Comparison of ENCODE assay signal across 7 mouse cellular contexts in the genomic region with DNA sequence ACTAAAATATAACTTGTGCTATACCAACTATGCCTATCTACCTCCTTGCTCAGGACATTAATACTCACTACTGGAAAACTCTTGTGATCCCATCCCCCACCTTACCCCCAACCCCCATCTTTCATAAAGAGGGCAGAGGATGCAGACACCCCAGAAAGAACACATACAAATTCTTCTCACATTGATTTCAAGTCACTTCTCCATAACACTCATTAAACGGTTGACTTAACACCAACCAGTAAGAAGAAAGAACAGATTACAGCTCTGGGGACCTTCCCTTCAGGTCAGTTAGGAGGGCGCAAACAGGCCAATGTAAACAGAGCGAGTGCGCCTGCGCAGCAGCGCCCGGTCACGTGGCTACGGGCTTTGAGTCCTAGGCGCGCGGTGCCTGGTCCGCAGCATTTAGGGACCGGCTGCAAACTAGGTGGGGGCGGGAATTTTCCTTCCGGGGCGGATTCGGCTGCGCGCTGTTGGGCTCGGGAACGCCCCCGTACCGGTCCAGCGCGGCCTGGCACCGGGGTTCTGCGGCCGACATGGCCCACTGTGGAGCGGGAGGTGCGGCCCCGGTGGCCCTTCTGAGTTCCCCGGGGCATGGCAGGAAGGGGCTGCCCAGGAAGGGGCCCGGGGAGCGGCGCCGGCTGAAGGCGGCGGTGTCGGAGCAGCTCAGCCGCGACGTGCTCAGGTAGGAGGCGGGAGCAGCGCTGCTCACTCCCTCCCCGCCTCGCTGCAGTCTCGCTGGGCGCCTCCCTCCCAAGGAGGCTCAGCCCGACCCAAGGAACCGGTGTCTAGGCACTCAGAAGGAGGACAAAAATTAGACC. TPM values are rescaled to one million over a fixed set of nuclear protein-coding genes. Genes with fewer than 3 reads are reported as not detected.
DNase-seq lines count a peak whose midpoint lies in the region; ATAC-seq lines count a peak whose summit lies in the region.

TSS of gene Btbd8 (plus strand) at position 534 of the 818 bp plus-strand sequence.

- H3K9ac ChIP-seq in midbrain, embryonic 13.5 days (replicated peaks) = peak within 1 kb of the TSS; percentile 95

- H3K9me3 ChIP-seq in limb, embryonic 10.5 days (replicated peaks) = no peaks in the 10 kb centered on the region
- no peaks in the 10 kb centered on the region for H3K9me3 ChIP-seq in midbrain, embryonic 13.5 days

- DNase-seq in adrenal gland, adult 8-10 months = peak; percentile 84
- peak; percentile 99 for DNase-seq in embryo, embryonic 9.5 days (ENCODE audit: extremely low spot score)
- DNase-seq in kidney, adult 11 months = peak; percentile 95
- peak; percentile 98 for DNase-seq in limb, embryonic 10.5 days (ENCODE audit: low spot score)
- peak; percentile 93 for DNase-seq in spleen, adult 12 weeks (ENCODE audit: low spot score)

- H3K36me3 ChIP-seq in limb, embryonic 10.5 days = no peaks in the 10 kb centered on the region
- no peaks in the 10 kb centered on the region for H3K36me3 ChIP-seq in midbrain, embryonic 13.5 days

- peak within 1 kb of the TSS; percentile 86 for H3K4me3 ChIP-seq in limb, embryonic 10.5 days
- H3K4me3 ChIP-seq in midbrain, embryonic 13.5 days (replicated peaks) = peak within 1 kb of the TSS; percentile 86

- ATAC-seq in granulocyte monocyte progenitor cell, adult 5-6 weeks (replicated peaks; ENCODE audit: poor library complexity, severe bottlenecking) = peak; percentile 93
- ATAC-seq in midbrain, embryonic 13.5 days = peak; percentile 97

- under 1% methylated on average over 51 of the region's 51 CpGs for WGBS in limb, embryonic 10.5 days
- WGBS in midbrain, embryonic 13.5 days = under 1% methylated on average over 46 of the region's 51 CpGs

- no peaks in the 10 kb centered on the region for H3K27me3 ChIP-seq in limb, embryonic 10.5 days (ENCODE audit: low read depth, poor library complexity, severe bottlenecking)
- no peaks in the 10 kb centered on the region for H3K27me3 ChIP-seq in midbrain, embryonic 13.5 days

- H3K4me2 ChIP-seq in midbrain, embryonic 13.5 days (replicated peaks) = peak within 1 kb of the TSS; percentile 73

- peak within 1 kb of the TSS; percentile 95 for H3K27ac ChIP-seq in limb, embryonic 10.5 days
- peak within 1 kb of the TSS; percentile 90 for H3K27ac ChIP-seq in midbrain, embryonic 13.5 days

- peaks cover 15% of the 10 kb centered on the region for H3K4me1 ChIP-seq in limb, embryonic 10.5 days
- peaks cover 8% of the 10 kb centered on the region for H3K4me1 ChIP-seq in midbrain, embryonic 13.5 days (replicated peaks)

RNA-seq across cellular contexts. Expression of gene Btbd8, which starts in this region (rescaled TPM):
- 10 to 100 TPM in 1 of 4 experiments, 1 to 10 TPM in 3; 5.1 to 11.5 (median 8.9) TPM for total RNA-seq in adrenal gland, adult 8-10 months (2022)
- 7.4 and 9.3 TPM in 2 replicates for total RNA-seq in granulocyte monocyte progenitor cell, adult 5-6 weeks (2014; fragmentation: Nextera tagmentation)
- total RNA-seq in granulocyte monocyte progenitor cell, adult 5-6 weeks (2017) = 12.6 and 14.4 TPM in 2 replicates
- 3.0 and 4.0 TPM in 2 replicates for polyA plus RNA-seq in limb, embryonic 10.5 days (2016; fragmentation: Nextera tagmentation; extraction: Ambion mirVana)
- polyA plus RNA-seq in midbrain, embryonic 13.5 days (2015; fragmentation: Nextera tagmentation; extraction: Ambion mirVana) = 14.5 and 17.9 TPM in 2 replicates

Comparison
In these comparisons a context has a peak if more than half of its experiments do, and no peak if none do; other contexts are left out.
1. Peak in every context shown above with its lines: DNase-seq, ATAC-seq, H3K4me3 ChIP-seq and H3K27ac ChIP-seq.